Mouse (Mus musculus) heart, postnatal 25 days (tissue): Measurements from ENCODE around the gene Ascl4. TPM values are rescaled to one million over a fixed set of nuclear protein-coding genes. Genes with fewer than 3 reads are reported as not detected.
A peak's percentile ranks its signal among the peaks of the same experiment; 100 is the strongest.

ENCODE experiments used
- DNase-seq: peaks from one replicate; pipeline ENCODE4 v3.0.0; 2022; ENCODE audit warnings: low spot score
- intact Hi-C: fragments of 180-260 bp; cut with DNase I; formaldehyde crosslinking; loops from one replicate; pipeline ENCODE4 v1.15.1; 2025
- total RNA-seq, 2 experiments: library from RNA; stranded (reverse); gene quantifications; 2 replicates each; pipeline ENCODE4 v1.2.3; 2021

Gene Ascl4
- total RNA-seq, 2 experiments from 2014 or later = not detected

DNA sequence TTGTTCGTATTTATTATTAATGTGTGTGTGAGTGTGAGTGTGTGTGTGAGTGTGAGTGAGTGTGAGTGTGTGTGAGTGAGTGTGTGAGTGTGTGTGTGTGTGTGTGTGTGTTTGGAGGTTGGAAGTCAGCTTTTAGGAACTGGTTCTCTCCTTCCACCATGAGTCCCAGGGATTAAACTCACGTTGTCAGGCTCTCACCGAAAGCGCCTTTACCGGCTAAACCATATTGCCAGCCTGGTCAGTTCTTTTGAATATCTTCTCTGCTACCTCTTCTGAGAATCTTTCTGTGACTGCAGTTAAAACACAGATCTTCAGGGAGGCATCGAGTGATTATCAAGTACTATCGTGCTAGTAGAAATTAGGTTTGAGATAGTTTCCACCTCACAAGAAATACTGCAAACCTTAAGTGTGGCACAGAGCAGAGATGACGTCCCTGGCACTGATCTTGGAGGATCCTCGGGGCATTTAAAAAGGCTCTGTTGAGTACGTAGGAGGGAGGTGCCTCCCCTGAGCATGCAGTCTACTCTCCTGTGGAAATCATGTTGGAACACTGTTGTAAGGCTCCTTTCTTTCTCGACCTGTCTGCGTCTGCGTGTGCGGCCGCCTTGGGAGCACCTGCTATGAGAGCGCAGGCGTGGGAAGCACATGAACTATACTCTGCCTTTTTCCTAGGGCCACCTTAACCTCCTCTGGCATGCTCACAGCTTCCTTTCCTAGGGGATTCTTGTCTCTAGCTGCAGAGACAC is 40.1 kb downstream of the Ascl4 start:
- no peak for DNase-seq
- intact Hi-C loops = loop anchor here (1.0 to 5.0 kb wide), 3 partner anchors 90 to 497 kb away; no protein-coding TSS in a partner anchor

DNA sequence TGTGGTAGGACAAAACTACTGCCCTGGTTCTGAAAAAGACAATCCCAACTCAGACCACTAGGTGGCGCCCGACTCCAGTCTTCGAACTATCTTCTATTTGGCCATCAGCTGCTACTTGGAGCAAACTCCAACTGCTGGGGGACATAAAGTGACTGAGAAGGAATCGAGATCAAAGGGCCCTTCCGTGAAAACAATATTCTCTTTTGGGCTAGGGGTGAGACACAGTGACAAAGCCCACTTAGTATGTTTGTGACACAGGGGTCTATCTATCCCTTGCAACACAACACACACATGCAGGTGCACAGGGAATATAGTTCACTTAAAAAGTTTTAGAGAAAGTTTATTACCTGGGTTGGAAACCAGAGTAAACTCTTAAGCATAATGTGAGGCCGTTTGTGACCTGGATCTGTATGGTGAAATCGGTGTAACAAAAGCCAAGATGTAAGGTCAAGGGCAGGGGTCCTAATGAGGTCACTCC is 40.7 kb downstream of the Ascl4 start:
- intact Hi-C loops = loop anchor here (1.0 to 5.0 kb wide), 3 partner anchors 89 to 496 kb away; no protein-coding TSS in a partner anchor
- peak; percentile 27 for DNase-seq

DNA sequence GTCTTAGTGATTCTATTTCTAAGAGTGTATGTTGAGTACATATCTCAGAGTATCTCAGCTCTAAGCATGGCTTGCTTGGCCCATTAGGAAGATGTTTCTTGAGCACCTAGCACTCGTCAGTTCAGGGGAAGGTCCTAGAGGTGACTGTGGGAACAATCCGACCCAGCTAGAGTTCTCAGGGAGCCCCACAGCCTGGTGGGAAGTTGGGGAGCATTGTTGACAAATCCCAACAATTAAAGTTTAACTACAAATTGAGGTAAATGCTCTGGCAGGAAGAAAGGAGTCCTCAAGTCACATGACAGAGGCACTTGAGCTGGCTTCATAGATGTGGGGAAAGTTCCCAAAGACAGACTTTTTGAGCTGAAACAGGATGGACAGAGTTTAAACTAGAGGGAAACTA is 41.2 kb downstream of the Ascl4 start:
- intact Hi-C loops = loop anchor here (1.0 to 5.0 kb wide), 3 partner anchors 89 to 496 kb away; no protein-coding TSS in a partner anchor

DNA sequence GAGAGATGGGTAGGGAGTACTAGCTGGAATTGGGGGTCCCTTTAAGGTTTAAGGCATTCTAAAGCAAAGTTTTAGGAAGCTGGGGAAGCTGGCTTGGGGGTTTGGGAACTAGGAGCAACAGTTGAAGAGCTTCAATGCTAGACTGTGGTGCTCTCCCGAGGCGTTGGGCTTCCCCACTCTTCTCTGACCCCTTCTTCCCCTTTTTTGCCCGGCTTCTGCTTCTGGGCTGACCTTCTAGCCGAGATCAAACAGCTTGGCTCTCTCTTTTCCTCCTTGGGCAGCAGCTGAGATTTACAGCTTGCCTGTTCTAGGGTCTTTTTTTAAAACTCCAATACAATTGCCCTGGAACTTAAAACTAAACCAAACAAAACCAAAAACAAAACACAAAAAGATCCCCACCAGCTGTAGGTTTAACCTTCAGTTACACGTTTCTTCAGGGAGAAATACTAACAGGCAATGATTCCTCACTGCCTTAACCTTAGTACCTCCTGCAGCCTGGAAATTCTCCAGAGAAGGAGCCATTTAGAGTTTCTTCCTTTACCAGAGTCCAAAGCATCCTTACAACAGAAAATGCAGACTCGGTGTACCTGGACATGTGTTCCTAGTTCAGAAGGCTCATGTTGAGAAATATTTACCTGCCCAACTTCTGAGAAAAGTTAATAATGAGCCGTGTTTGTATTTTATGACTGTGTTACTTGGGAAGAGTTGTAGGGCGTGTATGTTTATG is 42.6 kb downstream of the Ascl4 start:
- intact Hi-C loops = loop anchor here (5.0 kb wide), 2 partner anchors 87 to 327 kb away; no protein-coding TSS in a partner anchor
- no peak for DNase-seq

More for the DNA sequence above, 41.2 kb downstream of the Ascl4 start:
- DNase-seq = no peak

DNA sequence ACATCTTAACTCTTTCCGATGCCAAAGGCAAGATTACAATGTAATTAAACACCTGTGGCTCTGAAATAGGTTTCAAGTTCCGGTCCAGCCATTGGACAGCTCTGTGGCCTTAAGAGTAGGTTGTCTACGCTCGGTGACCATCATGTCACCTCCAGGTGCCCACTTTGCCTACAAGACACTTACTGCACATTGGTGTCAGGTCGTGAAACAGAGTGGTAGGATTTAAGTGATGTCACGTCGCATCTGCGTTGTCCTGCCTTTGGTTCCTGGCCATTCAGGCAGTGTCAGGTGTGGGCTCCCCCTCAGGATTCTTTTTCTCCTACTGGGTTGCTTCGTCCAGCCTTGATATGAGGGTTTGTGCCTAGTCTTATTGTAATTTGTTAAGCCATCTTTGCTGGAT is 44.3 kb downstream of the Ascl4 start:
- intact Hi-C loops = no loop called here
- no peak for DNase-seq

DNA sequence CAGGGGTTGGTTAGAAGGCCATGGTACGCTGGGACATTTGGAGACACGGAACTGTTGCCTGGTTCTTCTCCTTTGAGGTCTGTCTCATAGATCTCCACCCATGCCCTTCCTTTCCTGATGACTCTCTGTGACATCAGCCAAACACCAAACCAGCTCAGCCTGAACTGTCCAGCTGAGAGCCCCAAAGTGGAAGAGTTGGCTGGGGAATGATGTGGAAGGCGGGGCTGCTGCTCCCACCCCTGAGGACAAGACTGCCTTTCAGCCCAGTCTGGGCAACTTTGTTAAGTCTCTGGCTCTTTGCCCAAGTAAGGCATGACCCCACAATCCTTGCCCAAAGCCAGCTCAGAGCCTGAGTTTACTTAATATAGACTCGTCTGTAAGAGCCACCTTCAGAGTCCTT is 45.4 kb downstream of the Ascl4 start:
- no peak for DNase-seq
- intact Hi-C loops = no loop called here

DNA sequence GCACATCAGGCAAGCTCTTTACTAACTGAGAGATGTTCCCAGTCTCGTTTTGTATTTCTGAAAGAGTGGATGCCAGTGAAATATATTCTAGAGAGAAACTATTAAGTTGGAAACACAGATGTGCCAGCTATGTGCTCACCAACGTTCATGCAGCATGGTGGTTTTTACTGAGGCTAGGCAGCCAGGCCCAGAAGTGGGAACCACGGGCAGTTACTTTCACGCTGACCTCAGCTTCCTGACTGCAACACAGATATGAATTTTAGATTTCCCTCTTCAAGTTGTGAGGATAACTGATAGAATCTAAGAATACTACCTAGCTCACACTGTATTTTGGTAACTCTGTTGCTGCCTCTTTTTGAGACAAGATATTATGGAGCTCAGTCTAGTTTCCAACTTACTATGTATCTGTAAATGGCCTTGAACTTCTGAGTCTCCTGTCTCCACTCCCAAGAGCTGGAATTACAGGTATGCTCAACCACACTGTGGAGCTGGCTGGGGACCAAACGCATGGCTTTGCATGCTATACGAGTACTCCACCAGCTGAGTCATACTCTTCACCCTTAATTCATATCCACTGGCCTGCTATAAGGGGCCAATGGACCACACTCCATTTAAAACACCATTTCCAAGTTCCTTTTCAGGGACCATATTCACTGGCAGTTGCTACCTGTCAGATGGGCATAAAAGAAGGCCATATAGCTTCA is 62.1 kb downstream of the Ascl4 start:
- intact Hi-C loops = no loop called here
- no peak for DNase-seq

DNA sequence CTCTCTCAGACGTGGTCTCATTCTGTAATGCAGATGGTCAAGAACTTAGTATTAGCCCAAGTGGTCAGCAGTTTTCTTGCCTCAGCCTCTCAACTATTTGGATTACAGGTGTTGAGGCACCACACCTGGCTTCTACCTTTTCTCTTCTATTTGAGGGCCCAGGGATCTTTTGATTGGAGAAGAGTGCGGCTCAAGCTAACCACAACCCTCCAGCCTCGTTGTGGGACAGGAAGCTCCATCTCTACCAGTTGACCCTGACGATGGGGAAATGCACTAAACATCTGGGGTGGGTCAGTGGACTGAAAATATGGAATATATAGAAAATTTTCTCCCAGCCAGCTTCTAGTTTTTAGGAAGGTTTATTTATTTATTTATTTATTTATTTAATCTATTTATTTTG is 64.9 kb downstream of the Ascl4 start:
- intact Hi-C loops = no loop called here

DNA sequence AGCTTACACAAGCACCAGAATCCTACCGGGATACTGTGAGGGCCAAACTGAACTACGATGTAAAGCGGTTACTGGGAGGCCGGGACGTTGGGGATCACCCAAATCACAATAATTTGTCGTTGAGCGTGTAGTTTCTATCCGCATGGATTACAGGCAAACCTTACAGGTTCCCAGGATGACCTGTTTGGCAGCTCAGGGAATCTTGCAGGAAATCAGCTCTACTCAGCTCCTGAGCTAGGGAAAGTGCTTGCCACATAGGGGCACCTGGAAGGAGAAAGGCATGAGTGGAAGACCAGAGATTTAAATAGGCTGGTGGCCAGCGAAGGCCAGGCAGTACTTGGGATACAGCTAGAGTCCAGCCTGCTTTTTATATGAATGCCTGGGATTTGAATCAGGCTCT is 66.4 kb downstream of the Ascl4 start:
- no peak for DNase-seq
- intact Hi-C loops = no loop called here

More for the DNA sequence above, 64.9 kb downstream of the Ascl4 start:
- no peak for DNase-seq

DNA sequence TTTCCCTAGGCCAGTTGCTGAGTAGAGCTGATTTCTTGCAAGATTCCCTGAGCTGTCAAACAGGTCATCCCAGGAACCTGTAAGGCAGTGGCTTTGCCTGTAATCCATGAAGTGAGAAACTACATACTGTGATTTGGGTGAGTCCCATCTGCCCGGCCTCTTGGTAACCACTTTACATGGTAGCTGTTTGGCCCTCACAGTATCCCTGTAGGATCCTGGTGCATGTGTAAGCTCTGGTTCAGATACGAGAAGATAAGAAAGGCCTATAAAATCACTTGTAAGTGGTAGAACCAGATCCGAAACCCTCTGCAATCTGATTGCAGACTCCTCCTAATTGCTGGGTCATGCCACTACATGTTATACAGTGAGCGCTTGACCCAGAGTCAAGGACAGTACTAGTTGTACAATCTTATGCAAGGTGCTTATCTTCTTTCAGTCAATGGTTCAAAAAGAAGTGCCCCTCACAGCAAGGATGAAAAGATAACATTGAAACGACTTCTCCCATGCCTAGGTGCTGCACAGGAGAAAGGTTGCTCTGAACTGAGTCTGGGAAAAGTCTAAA is 67.1 kb downstream of the Ascl4 start:
- no peak for DNase-seq
- intact Hi-C loops = no loop called here

Other genes with a start within 250 kb of the Ascl4 start
- gene Pwp1, start 98.2 kb upstream of the Ascl4 start, total RNA-seq = 10 to 100 TPM; 14.5 to 16.1 TPM
- gene Prdm4, start 10.5 kb upstream of the Ascl4 start, total RNA-seq = 10 to 100 TPM; 10.6 to 13.8 TPM
- 10 to 100 TPM; 73.0 to 75.2 TPM for gene Rtcb, start 30.1 kb downstream of the Ascl4 start, total RNA-seq
- gene Bpifc, start 84.2 kb downstream of the Ascl4 start, total RNA-seq = not detected
- gene Fbxo7, start 94.3 kb downstream of the Ascl4 start, total RNA-seq = 10 to 100 TPM; 12.3 to 15.4 TPM